Mouse (Mus musculus): ENCODE measurements around the gene Anapc13.
A peak's percentile ranks its signal among the peaks of the same experiment; 100 is the strongest.

DNA sequence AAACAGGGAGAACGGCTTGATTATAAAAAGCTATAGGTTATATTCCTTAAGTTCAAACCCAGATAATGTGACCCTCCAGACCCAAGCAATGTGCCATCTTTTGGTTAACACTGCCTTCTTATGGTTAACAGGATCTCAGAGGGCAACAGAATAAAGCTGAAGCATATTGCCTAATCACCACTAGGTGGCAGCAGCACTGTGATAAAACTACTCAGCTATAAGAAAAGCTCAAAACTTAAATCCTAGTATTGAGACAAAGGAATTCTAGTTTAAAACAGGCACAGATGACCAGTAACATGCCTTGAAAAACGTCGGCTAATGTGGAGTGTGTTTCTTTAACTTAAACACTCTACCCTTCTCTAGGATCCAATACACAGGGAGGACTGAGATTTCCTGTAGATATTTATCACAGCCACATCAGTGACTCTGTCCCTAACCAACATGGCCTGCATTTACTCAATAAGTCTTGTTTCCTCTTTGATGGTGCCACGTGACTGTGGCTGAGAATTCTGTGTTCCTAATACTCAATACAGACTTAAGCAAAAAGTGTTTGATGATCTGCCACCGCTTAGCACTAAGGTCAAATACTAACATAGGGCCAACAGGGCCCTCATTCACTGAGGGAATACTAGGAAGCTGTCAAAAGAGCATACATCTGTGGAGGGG, 3.8 kb upstream of the Anapc13 start:
- TF ChIP-seq CTCF (conservative IDR thresholded peaks at IDR 0.05; ENCODE audit: low read length) (peak; percentile 84), POU5F1 (IDR thresholded peaks at IDR 0.05; ENCODE audit: borderline replicate concordance, low read length) (no peak)

All from E14TG2a.4 (cell line).